Mouse (Mus musculus) MEL (cell line): ENCODE measurements at regions not wholly inside any gene's neighbourhood (a gene's known extent, or its start where the extent isn't known, plus 50 kb on each side); places are given as distances from the start of the nearest gene placed in this dataset.

ENCODE experiments used
- DNase-seq: peaks from one replicate; pipeline ENCODE4 v3.0.0; 2011; ENCODE audit warnings: low read depth, low spot score
- H3K27ac ChIP-seq: 2 replicates; pipeline ENCODE4 v1.5.1; 2012; ENCODE audit warnings: low read depth, mild to moderate bottlenecking, control low read depth, low read length, moderate library complexity; ENCODE audit not compliant: control insufficient read depth
- H3K27me3 ChIP-seq, 2 experiments: fragments of 150-350 bp in 1 of 2; sonication (generic) in 1 of 2; 2 replicates each; pipeline ENCODE4 v1.6.1; 2012; ENCODE audit warnings: low read length in 2 of 2, mild to moderate bottlenecking in 2 of 2, improper control_type of control experiment in 1 of 2, moderate library complexity in 1 of 2; ENCODE audit not compliant: insufficient read depth in 2 of 2, control insufficient read depth in 1 of 2
- H3K36me3 ChIP-seq, 2 experiments: 2 replicates each; pipeline ENCODE4 v1.6.1; 2012 to 2014; ENCODE audit warnings: low read length in 2 of 2, improper control_type of control experiment in 1 of 2, inconsistent platforms in 1 of 2, mild to moderate bottlenecking in 1 of 2; ENCODE audit not compliant: insufficient read depth in 2 of 2, control insufficient read depth in 1 of 2
- H3K4me1 ChIP-seq, 2 experiments: fragments of 150-350 bp in 1 of 2; sonication (generic) in 1 of 2; 2 replicates each; pipeline ENCODE4 v1.6.1; 2012; ENCODE audit warnings: low read length in 2 of 2, improper control_type of control experiment in 1 of 2, mild to moderate bottlenecking in 1 of 2; ENCODE audit not compliant: insufficient read depth in 2 of 2, control insufficient read depth in 1 of 2
- H3K4me3 ChIP-seq, 2 experiments: fragments of 150-350 bp in 1 of 2; sonication (generic) in 1 of 2; 2 replicates each; pipeline ENCODE4 v1.5.1; 2012; ENCODE audit warnings: low read depth in 2 of 2, low read length in 2 of 2, mild to moderate bottlenecking in 2 of 2, moderate library complexity in 2 of 2, control low read depth in 1 of 2, improper control_type of control experiment in 1 of 2; ENCODE audit not compliant: control insufficient read depth in 1 of 2, insufficient read depth in 1 of 2
- H3K79me2 ChIP-seq: 2 replicates; pipeline ENCODE4 v1.6.1; 2012; ENCODE audit warnings: mild to moderate bottlenecking, low read length, moderate library complexity; ENCODE audit not compliant: control insufficient read depth, poor library complexity, insufficient read depth
- H3K9ac ChIP-seq: 2 replicates; pipeline ENCODE4 v1.6.1; 2012; ENCODE audit warnings: low read depth, mild to moderate bottlenecking, control low read depth, low read length, moderate library complexity; ENCODE audit not compliant: control insufficient read depth, poor library complexity, severe bottlenecking
- H3K9me3 ChIP-seq: fragments of 150-350 bp; sonication (generic); replicated peaks from 2 replicates; pipeline ENCODE4 v1.6.1; 2012; ENCODE audit warnings: mild to moderate bottlenecking, low read length, improper control_type of control experiment, moderate library complexity; ENCODE audit not compliant: insufficient read depth
- CHD1 ChIP-seq: IDR thresholded peaks from 2 replicates; pipeline ENCODE4 v1.6.1; 2012; ENCODE audit warnings: low read depth, mild to moderate bottlenecking, inconsistent platforms, low read length, improper control_type of control experiment
- E2F4 ChIP-seq: IDR thresholded peaks from 2 replicates; pipeline ENCODE4 v1.6.1; 2011; ENCODE audit warnings: low read depth, low read length, improper control_type of control experiment, borderline replicate concordance
- GATA1 ChIP-seq: IDR thresholded peaks from 2 replicates; pipeline ENCODE4 v1.6.1; 2011; ENCODE audit warnings: low read depth, low read length, improper control_type of control experiment
- MYC ChIP-seq: IDR thresholded peaks from 2 replicates; pipeline ENCODE4 v1.6.1; 2011; ENCODE audit warnings: low read depth, mild to moderate bottlenecking, low read length, improper control_type of control experiment, moderate library complexity
- POLR2AphosphoS2 ChIP-seq: IDR thresholded peaks from 2 replicates; pipeline ENCODE4 v1.6.1; 2011; ENCODE audit warnings: low read length, improper control_type of control experiment
- POLR2AphosphoS5 ChIP-seq: IDR thresholded peaks from 2 replicates; pipeline ENCODE4 v1.6.1; 2012; ENCODE audit warnings: low read depth, borderline replicate concordance, mild to moderate bottlenecking, inconsistent platforms, low read length, moderate library complexity, mixed read lengths
- RAD21 ChIP-seq: IDR thresholded peaks from 2 replicates; pipeline ENCODE4 v1.6.1; 2011; ENCODE audit warnings: mild to moderate bottlenecking, low read depth, low read length, improper control_type of control experiment
- SIN3A ChIP-seq: IDR thresholded peaks from 2 replicates; pipeline ENCODE4 v1.6.1; 2012; ENCODE audit warnings: low read length, improper control_type of control experiment, inconsistent platforms
- TCF12 ChIP-seq: IDR thresholded peaks from 2 replicates; pipeline ENCODE4 v1.6.1; 2014; ENCODE audit warnings: low read depth, mild to moderate bottlenecking, inconsistent platforms, low read length, improper control_type of control experiment, moderate library complexity
- USF1 ChIP-seq: IDR thresholded peaks from 2 replicates; pipeline ENCODE4 v1.6.1; 2014; ENCODE audit warnings: low read depth, mild to moderate bottlenecking, inconsistent platforms, low read length, improper control_type of control experiment, moderate library complexity
- USF2 ChIP-seq, 2 experiments: IDR thresholded peaks; 2 replicates each; pipeline ENCODE4 v1.6.1; 2011 to 2012; ENCODE audit warnings: improper control_type of control experiment in 2 of 2, low read length in 2 of 2, borderline replicate concordance in 1 of 2, inconsistent platforms in 1 of 2, low read depth in 1 of 2, mild to moderate bottlenecking in 1 of 2; ENCODE audit not compliant: insufficient read depth in 1 of 2
- ZC3H11A ChIP-seq: IDR thresholded peaks from 2 replicates; pipeline ENCODE4 v1.6.1; 2012; ENCODE audit warnings: low read depth, mild to moderate bottlenecking, inconsistent platforms, low read length, improper control_type of control experiment
- ZKSCAN1 ChIP-seq: IDR thresholded peaks from 2 replicates; pipeline ENCODE4 v1.6.1; 2012; ENCODE audit warnings: low read depth, mild to moderate bottlenecking, inconsistent platforms, low read length, improper control_type of control experiment, moderate library complexity
- ZMIZ1 ChIP-seq: IDR thresholded peaks from 2 replicates; pipeline ENCODE4 v1.6.1; 2012; ENCODE audit warnings: low read depth, mild to moderate bottlenecking, inconsistent platforms, low read length, improper control_type of control experiment, moderate library complexity
- ZNF384 ChIP-seq: IDR thresholded peaks from 2 replicates; pipeline ENCODE4 v1.6.1; 2012; ENCODE audit warnings: low read depth, mild to moderate bottlenecking, inconsistent platforms, low read length, improper control_type of control experiment

GRCm38 (mm10) chr3:23404877-23405276 is 1328.4 kb downstream of the Tbl1xr1 start:
- H3K79me2 ChIP-seq = no peaks in the 10 kb centered on the region
- H3K9me3 ChIP-seq = no peaks in the 10 kb centered on the region
- H3K36me3 ChIP-seq = no peaks in the 10 kb centered on the region
- H3K27ac ChIP-seq = no peak overlapping the region
- H3K9ac ChIP-seq = no peak overlapping the region
- TF ChIP-seq RAD21 (no peak), POLR2AphosphoS2 (no peak), E2F4 (no peak)
- no peak for DNase-seq
- H3K4me1 ChIP-seq = no peaks in the 10 kb centered on the region
- H3K27me3 ChIP-seq = no peaks in the 10 kb centered on the region
- H3K4me3 ChIP-seq = no peak overlapping the region

DNA sequence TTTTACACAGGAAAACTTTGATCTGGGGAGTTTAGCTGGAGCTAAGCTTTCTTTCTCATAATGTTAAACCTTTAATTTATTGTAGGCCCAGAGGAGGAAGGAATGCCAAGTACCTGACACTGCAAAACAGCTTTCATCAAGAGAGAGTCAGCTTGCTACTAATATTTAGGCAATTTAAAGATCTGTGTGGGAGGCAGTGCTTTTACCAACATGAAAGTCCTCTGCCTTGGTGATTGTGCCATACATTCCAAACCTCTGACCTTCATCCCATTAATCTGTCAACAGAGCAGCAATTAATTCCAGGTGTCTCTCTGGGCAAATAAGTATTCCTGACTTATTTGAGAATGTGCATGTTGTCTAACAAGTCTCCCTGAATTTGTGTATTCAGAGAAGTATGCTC is 1333.0 kb downstream of the Tbl1xr1 start:
- H3K79me2 ChIP-seq = no peaks in the 10 kb centered on the region
- no peak for TF ChIP-seq POLR2AphosphoS2
- no peak for TF ChIP-seq GATA1
- TF ChIP-seq ZNF384 = no peak
- H3K4me1 ChIP-seq = no peaks in the 10 kb centered on the region
- no peaks in the 10 kb centered on the region for H3K36me3 ChIP-seq
- H3K4me3 ChIP-seq = no peak overlapping the region
- no peak overlapping the region for H3K9ac ChIP-seq
- H3K27me3 ChIP-seq = no peaks in the 10 kb centered on the region
- no peak overlapping the region for H3K27ac ChIP-seq
- no peak for DNase-seq
- H3K9me3 ChIP-seq = no peaks in the 10 kb centered on the region

DNA sequence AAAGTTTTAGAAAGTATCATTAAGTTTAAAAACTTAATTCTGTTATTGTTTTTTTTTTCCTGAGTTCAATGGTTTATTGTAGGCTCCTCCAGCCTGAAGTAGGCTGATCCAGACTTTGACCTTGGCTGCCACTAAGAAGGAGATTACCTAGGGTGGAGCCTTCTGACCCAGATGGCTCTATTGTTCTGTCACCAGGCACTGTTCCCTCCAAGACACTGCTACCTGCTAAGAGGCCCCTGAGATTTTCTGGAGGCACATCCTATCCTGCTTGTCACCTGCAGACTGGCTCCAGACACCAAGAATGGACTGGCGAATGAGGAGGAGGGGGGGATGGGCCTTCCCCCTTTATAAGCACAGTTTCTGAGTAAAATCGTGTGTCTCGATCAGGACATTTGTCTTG is 1350.5 kb downstream of the Tbl1xr1 start:
- no peak for DNase-seq
- no peaks in the 10 kb centered on the region for H3K36me3 ChIP-seq
- H3K4me3 ChIP-seq = no peak overlapping the region
- H3K27me3 ChIP-seq = no peaks in the 10 kb centered on the region
- no peaks in the 10 kb centered on the region for H3K4me1 ChIP-seq
- H3K9ac ChIP-seq = no peak overlapping the region
- H3K27ac ChIP-seq = no peak overlapping the region
- H3K9me3 ChIP-seq = no peaks in the 10 kb centered on the region
- no peaks in the 10 kb centered on the region for H3K79me2 ChIP-seq
- TF ChIP-seq ZKSCAN1 (no peak), SIN3A (no peak), USF1 (no peak), POLR2AphosphoS5 (no peak), E2F4 (no peak), CHD1 (no peak), MYC (no peak), TCF12 (no peak), ZMIZ1 (no peak), USF2 (IDR thresholded peaks at IDR 0.05; ENCODE audit: borderline replicate concordance in 1 of 2, insufficient read depth in 1 of 2, low read depth in 1 of 2, low read length in 2 of 2) (no peak), ZC3H11A (no peak)
